Mouse (Mus musculus): ENCODE measurements around the gene Olfr554. TPM values are rescaled to one million over a fixed set of nuclear protein-coding genes. Genes with fewer than 3 reads are reported as not detected.

Gene Olfr554
- polyA plus RNA-seq, 1 experiment from 2014 or later, result not detected

GRCm38 (mm10) chr7:102664599-102664998, 26.4 kb downstream of the Olfr554 start, which contains the start of gene Olfr556:
TSS of gene Olfr556 (plus strand) at chr7:102664899.
- no peak within 1 kb of the TSS for H3K27ac ChIP-seq (ENCODE audit: low read length)
- no peak within 1 kb of the TSS for H3K9ac ChIP-seq (ENCODE audit: low read length)
- H3K4me3 ChIP-seq (ENCODE audit: low read length), result no peak within 1 kb of the TSS
- 53% methylated on average over 3 of the region's 3 CpGs for WGBS
- no peaks in the 10 kb centered on the region for H3K36me3 ChIP-seq (ENCODE audit: control insufficient read depth, insufficient read depth)
- no peak within 1 kb of the TSS for H3K4me2 ChIP-seq (ENCODE audit: low read depth, low read length)
- ATAC-seq (replicated peaks; ENCODE audit: extremely low read depth, insufficient read depth, low FRiP score), result no peak
- no peaks in the 10 kb centered on the region for H3K4me1 ChIP-seq (ENCODE audit: control insufficient read depth, insufficient read depth, low read length)
- H3K9me3 ChIP-seq (replicated peaks; ENCODE audit: control insufficient read depth, low read length), result no peaks in the 10 kb centered on the region
- no peaks in the 10 kb centered on the region for H3K27me3 ChIP-seq (ENCODE audit: control insufficient read depth, insufficient read depth, low read length)

- Histone ChIP-seq H3K9me3 (replicated peaks; ENCODE audit: control insufficient read depth, low read length) (no peaks in the 10 kb centered on the region), H3K4me3 (ENCODE audit: low read length) (no peak overlapping the region), H3K9ac (ENCODE audit: low read length) (no peak overlapping the region), H3K4me1 (ENCODE audit: control insufficient read depth, insufficient read depth, low read length) (no peaks in the 10 kb centered on the region), H3K27ac (ENCODE audit: low read length) (no peak overlapping the region), H3K36me3 (ENCODE audit: control insufficient read depth, insufficient read depth) (no peaks in the 10 kb centered on the region), H3K27me3 (ENCODE audit: control insufficient read depth, insufficient read depth, low read length) (no peaks in the 10 kb centered on the region), H3K4me2 (ENCODE audit: low read depth, low read length) (no peak overlapping the region)
- WGBS, result 30% methylated on average over 2 of the region's 2 CpGs
- ATAC-seq (replicated peaks; ENCODE audit: extremely low read depth, insufficient read depth, low FRiP score), result no peak
Measured at GRCm38 (mm10) chr7:102665378-102665777, 27.1 kb downstream of the Olfr554 start.

GRCm38 (mm10) chr7:102676225-102676624, 38.0 kb downstream of the Olfr554 start:
- Histone ChIP-seq H3K9me3 (replicated peaks; ENCODE audit: control insufficient read depth, low read length) (no peaks in the 10 kb centered on the region), H3K27ac (ENCODE audit: low read length) (no peak overlapping the region), H3K36me3 (ENCODE audit: control insufficient read depth, insufficient read depth) (0 out of 2 replicates have a peak, but pooled peaks cover 2% of the 10 kb centered on the region), H3K27me3 (ENCODE audit: control insufficient read depth, insufficient read depth, low read length) (no peaks in the 10 kb centered on the region), H3K4me3 (ENCODE audit: low read length) (no peak overlapping the region), H3K4me2 (ENCODE audit: low read depth, low read length) (no peak overlapping the region), H3K4me1 (ENCODE audit: control insufficient read depth, insufficient read depth, low read length) (no peaks in the 10 kb centered on the region; the same call in 1 of the 2 replicates), H3K9ac (ENCODE audit: low read length) (no peak overlapping the region)
- WGBS, result 75% methylated on average over 2 of the region's 2 CpGs
- no peak for ATAC-seq (replicated peaks; ENCODE audit: extremely low read depth, insufficient read depth, low FRiP score)

GRCm38 (mm10) chr7:102681916-102682315, 43.7 kb downstream of the Olfr554 start:
- H3K9ac ChIP-seq (ENCODE audit: low read length), result no peak overlapping the region
- no peak overlapping the region for H3K27ac ChIP-seq (ENCODE audit: low read length)
- no peaks in the 10 kb centered on the region for H3K9me3 ChIP-seq (replicated peaks; ENCODE audit: control insufficient read depth, low read length)
- H3K4me2 ChIP-seq (ENCODE audit: low read depth, low read length), result no peak overlapping the region
- 73% methylated on average over 1 of the region's 1 CpGs for WGBS
- no peak for ATAC-seq (replicated peaks; ENCODE audit: extremely low read depth, insufficient read depth, low FRiP score)
- no peaks in the 10 kb centered on the region; the same call in 1 of the 2 replicates for H3K4me1 ChIP-seq (ENCODE audit: control insufficient read depth, insufficient read depth, low read length)
- peaks cover 10% of the 10 kb centered on the region; the same call in 1 of the 2 replicates for H3K36me3 ChIP-seq (ENCODE audit: control insufficient read depth, insufficient read depth)
- H3K27me3 ChIP-seq (ENCODE audit: control insufficient read depth, insufficient read depth, low read length), result no peaks in the 10 kb centered on the region
- H3K4me3 ChIP-seq (ENCODE audit: low read length), result no peak overlapping the region

DNA sequence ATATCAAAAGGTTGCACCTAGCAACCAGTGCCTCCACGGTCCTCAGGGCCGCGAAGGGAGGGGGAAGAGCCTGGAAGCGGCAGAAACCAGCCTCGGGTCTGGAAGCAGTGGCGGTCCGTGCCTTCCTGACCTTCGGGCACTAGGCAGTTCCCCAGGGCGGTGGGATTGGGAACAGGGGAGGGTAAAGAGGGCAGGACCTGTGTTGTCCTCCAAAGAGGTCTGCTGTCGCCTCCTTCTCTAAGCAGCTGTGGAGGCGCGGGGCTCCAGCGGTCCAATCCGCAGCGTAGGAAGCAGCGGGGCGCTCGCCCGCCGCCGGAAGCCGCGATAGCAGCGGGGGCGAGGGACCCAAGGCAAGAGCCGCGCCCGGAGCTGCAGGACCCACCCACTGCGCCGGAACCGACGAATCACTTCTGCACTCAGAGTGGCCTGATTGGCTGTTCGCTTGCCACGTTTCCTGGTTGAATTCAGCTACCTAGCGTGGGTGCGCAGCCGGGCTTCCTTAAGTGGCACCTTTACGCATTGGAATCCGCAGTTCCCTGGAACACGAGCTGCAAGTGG, 48.8 kb downstream of the Olfr554 start, which contains the start of gene Trim68:
TSS of gene Trim68 (minus strand) at position 384 of the 558 bp plus-strand sequence.
- WGBS, result under 1% methylated on average over 40 of the region's 40 CpGs
- Histone ChIP-seq H3K27ac (ENCODE audit: low read length) (peak within 1 kb of the TSS; percentile 85), H3K9ac (ENCODE audit: low read length) (peak within 1 kb of the TSS; percentile 91), H3K4me3 (ENCODE audit: low read length) (peak within 1 kb of the TSS; percentile 81), H3K27me3 (ENCODE audit: control insufficient read depth, insufficient read depth, low read length) (no peaks in the 10 kb centered on the region), H3K36me3 (ENCODE audit: control insufficient read depth, insufficient read depth) (peaks cover 8% of the 10 kb centered on the region; the same call in 1 of the 2 replicates), H3K9me3 (replicated peaks; ENCODE audit: control insufficient read depth, low read length) (no peaks in the 10 kb centered on the region), H3K4me1 (ENCODE audit: control insufficient read depth, insufficient read depth, low read length) (0 out of 2 replicates have a peak, but pooled peaks cover 3% of the 10 kb centered on the region), H3K4me2 (ENCODE audit: low read depth, low read length) (peak within 1 kb of the TSS; percentile 74)
- ATAC-seq (replicated peaks; ENCODE audit: extremely low read depth, insufficient read depth, low FRiP score), result peak; percentile 99

Other genes starting within 250 kb of the Olfr554 start
- 131 and 138 TPM in 2 replicates for gene Rrm1, start 196.7 kb upstream of the Olfr554 start, polyA plus RNA-seq (2015; fragmentation: Nextera tagmentation; extraction: Ambion mirVana)
- gene Olfr543, start 156.8 kb upstream of the Olfr554 start, polyA plus RNA-seq (2015; fragmentation: Nextera tagmentation; extraction: Ambion mirVana), result 0.12 and 0.17 TPM in 2 replicates
- 0.04 TPM in 1 of 2 replicates, not detected in the other for gene Olfr544, start 150.1 kb upstream of the Olfr554 start, polyA plus RNA-seq (2015; fragmentation: Nextera tagmentation; extraction: Ambion mirVana)
- gene Olfr545, start 138.9 kb upstream of the Olfr554 start, polyA plus RNA-seq (2015; fragmentation: Nextera tagmentation; extraction: Ambion mirVana), result not detected in 2 replicates
- not detected in 2 replicates for gene Olfr547, start 103.7 kb upstream of the Olfr554 start, polyA plus RNA-seq (2015; fragmentation: Nextera tagmentation; extraction: Ambion mirVana)
- gene Olfr548-ps1, start 97.5 kb upstream of the Olfr554 start, polyA plus RNA-seq (2015; fragmentation: Nextera tagmentation; extraction: Ambion mirVana), result not detected in 2 replicates
- not detected in 2 replicates for gene Olfr549, start 88.6 kb upstream of the Olfr554 start, polyA plus RNA-seq (2015; fragmentation: Nextera tagmentation; extraction: Ambion mirVana)
- 0.80 and 0.82 TPM in 2 replicates for gene Trim21, start 72.9 kb upstream of the Olfr554 start, polyA plus RNA-seq (2015; fragmentation: Nextera tagmentation; extraction: Ambion mirVana)
- gene Olfr550, start 67.0 kb upstream of the Olfr554 start, polyA plus RNA-seq (2015; fragmentation: Nextera tagmentation; extraction: Ambion mirVana), result not detected in 2 replicates
- not detected in 2 replicates for gene Olfr551, start 46.5 kb upstream of the Olfr554 start, polyA plus RNA-seq (2015; fragmentation: Nextera tagmentation; extraction: Ambion mirVana)
- gene Olfr552, start 40.7 kb upstream of the Olfr554 start, polyA plus RNA-seq (2015; fragmentation: Nextera tagmentation; extraction: Ambion mirVana), result not detected in 2 replicates
- gene Olfr553, start 20.2 kb upstream of the Olfr554 start, polyA plus RNA-seq (2015; fragmentation: Nextera tagmentation; extraction: Ambion mirVana), result not detected in 2 replicates
- not detected in 2 replicates for gene Olfr555, start 20.4 kb downstream of the Olfr554 start, polyA plus RNA-seq (2015; fragmentation: Nextera tagmentation; extraction: Ambion mirVana)
- not detected in 2 replicates for gene Olfr556, start 26.5 kb downstream of the Olfr554 start, polyA plus RNA-seq (2015; fragmentation: Nextera tagmentation; extraction: Ambion mirVana)
- gene Trim68, start 48.9 kb downstream of the Olfr554 start, polyA plus RNA-seq (2015; fragmentation: Nextera tagmentation; extraction: Ambion mirVana), result 12.3 and 12.4 TPM in 2 replicates
- not detected in 2 replicates for gene Olfr557, start 57.5 kb downstream of the Olfr554 start, polyA plus RNA-seq (2015; fragmentation: Nextera tagmentation; extraction: Ambion mirVana)
- gene Olfr558, start 63.8 kb downstream of the Olfr554 start, polyA plus RNA-seq (2015; fragmentation: Nextera tagmentation; extraction: Ambion mirVana), result 1.3 and 1.5 TPM in 2 replicates
- not detected in 2 replicates for gene Olfr33, start 80.6 kb downstream of the Olfr554 start, polyA plus RNA-seq (2015; fragmentation: Nextera tagmentation; extraction: Ambion mirVana)
- gene Olfr559, start 89.1 kb downstream of the Olfr554 start, polyA plus RNA-seq (2015; fragmentation: Nextera tagmentation; extraction: Ambion mirVana), result not detected in 2 replicates
- 0.07 TPM in 1 of 2 replicates, not detected in the other for gene Olfr560, start 120.9 kb downstream of the Olfr554 start, polyA plus RNA-seq (2015; fragmentation: Nextera tagmentation; extraction: Ambion mirVana)
- gene Olfr78, start 121.0 kb downstream of the Olfr554 start, polyA plus RNA-seq (2015; fragmentation: Nextera tagmentation; extraction: Ambion mirVana), result 0.14 and 0.39 TPM in 2 replicates
- not detected in 2 replicates for gene Olfr561, start 132.8 kb downstream of the Olfr554 start, polyA plus RNA-seq (2015; fragmentation: Nextera tagmentation; extraction: Ambion mirVana)
- not detected in 2 replicates for gene Olfr564, start 165.0 kb downstream of the Olfr554 start, polyA plus RNA-seq (2015; fragmentation: Nextera tagmentation; extraction: Ambion mirVana)
- gene Olfr566, start 220.3 kb downstream of the Olfr554 start, polyA plus RNA-seq (2015; fragmentation: Nextera tagmentation; extraction: Ambion mirVana), result not detected in 2 replicates
- gene Olfr568, start 238.7 kb downstream of the Olfr554 start, polyA plus RNA-seq (2015; fragmentation: Nextera tagmentation; extraction: Ambion mirVana), result not detected in 2 replicates

All from heart, embryonic 16.5 days (tissue).